Mouse (Mus musculus) C2C12 (cell line): Measurements from ENCODE around the gene Iscu.

ENCODE experiments used
- CEBPB ChIP-seq: IDR thresholded peaks from one replicate; pipeline ENCODE4 v1.6.1; 2011; ENCODE audit warnings: low read depth, mild to moderate bottlenecking, control low read depth, moderate library complexity
- CTCF ChIP-seq: IDR thresholded peaks from one replicate; pipeline ENCODE4 v1.5.1; 2011; ENCODE audit not compliant: control insufficient read depth, insufficient read depth, insufficient read length
- MAX ChIP-seq: IDR thresholded peaks from one replicate; pipeline ENCODE4 v1.6.1; 2011; ENCODE audit warnings: mild to moderate bottlenecking, control low read depth
- MYOG ChIP-seq: IDR thresholded peaks from one replicate; pipeline ENCODE4 v1.6.1; 2011; ENCODE audit not compliant: control insufficient read depth, insufficient read length; ENCODE audit errors: extremely low read depth
- USF1 ChIP-seq: IDR thresholded peaks from one replicate; pipeline ENCODE4 v1.6.1; 2011; ENCODE audit warnings: low read depth, mild to moderate bottlenecking, control low read depth, moderate library complexity

DNA sequence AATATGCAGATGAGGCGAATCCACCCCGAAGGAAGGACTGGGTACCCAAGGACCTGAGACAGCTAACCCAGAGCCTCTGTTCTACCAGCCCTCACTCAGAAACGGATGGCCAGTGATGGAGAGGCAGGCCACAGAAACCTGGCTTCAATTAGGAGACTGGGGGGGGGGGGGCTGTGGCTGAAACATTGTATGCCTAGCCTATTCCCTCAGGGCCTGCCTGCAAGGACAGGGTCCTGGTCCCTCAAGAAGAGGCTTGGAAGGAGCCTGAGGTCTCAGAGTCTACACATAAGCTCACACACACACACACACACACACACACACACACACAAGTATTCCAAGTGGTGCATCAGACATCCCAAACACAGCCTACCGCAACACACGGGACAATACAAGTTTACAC is 27.1 kb downstream of the Iscu start:
- TF ChIP-seq CTCF (no peak), MYOG (no peak), MAX (no peak), USF1 (no peak), CEBPB (no peak)
